Mouse (Mus musculus) thymus, postnatal 25 days (tissue): ENCODE measurements at regions not wholly inside any gene's neighbourhood (a gene's known extent, or its start where the extent isn't known, plus 50 kb on each side); places are given as distances from the start of the nearest gene placed in this dataset.

Source experiments
- DNase-seq: peaks from one replicate; pipeline ENCODE4 v3.0.0; 2022

DNA sequence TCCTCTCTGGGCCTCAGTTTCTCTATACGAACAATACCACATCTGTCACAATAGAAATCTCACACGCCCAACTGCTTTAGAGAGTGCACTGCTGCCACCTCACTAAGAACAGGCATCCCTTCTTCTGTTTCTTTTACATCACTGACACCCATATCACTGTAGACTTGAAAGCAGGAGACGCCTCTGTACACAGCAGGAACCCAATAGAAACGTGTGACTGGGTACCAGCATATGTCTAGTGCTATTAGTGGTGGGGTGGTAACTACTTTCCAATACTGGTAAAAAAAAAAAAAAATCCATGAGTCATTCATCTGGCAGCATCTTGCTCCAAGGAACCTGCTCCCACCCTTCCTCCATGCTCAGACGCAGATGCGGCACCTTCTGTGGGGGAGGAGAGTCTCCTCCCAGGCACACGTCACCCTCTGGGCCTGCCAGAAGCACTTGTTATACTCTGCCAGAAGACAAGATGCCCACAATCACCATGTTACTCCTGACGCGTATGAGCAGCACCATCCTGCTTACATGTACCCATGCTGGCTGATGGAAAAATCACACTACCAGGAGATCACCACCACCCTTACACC is 151.3 kb upstream of the Plxna4 start:
- no peak for DNase-seq

DNA sequence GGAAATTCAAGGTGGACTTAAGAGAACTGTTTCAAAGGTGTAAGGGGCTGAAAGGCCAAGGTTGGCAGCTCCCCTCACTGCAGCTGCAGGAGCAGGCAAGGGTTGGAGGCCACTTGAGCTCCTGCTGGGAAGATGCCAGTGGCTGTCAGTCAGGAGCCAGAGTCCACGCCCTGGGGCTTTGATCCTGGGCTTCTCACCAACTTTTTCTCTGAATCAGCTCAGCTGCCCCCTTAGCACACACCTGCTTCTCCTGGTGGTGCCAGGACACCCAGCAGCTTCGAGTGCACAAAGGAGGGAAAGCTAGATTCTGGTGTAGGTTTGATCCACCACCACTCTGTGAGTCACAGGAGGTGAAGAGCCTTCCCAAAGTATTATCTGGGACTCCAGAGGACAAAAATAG is 140.7 kb upstream of the Plxna4 start:
- DNase-seq, result no peak

DNA sequence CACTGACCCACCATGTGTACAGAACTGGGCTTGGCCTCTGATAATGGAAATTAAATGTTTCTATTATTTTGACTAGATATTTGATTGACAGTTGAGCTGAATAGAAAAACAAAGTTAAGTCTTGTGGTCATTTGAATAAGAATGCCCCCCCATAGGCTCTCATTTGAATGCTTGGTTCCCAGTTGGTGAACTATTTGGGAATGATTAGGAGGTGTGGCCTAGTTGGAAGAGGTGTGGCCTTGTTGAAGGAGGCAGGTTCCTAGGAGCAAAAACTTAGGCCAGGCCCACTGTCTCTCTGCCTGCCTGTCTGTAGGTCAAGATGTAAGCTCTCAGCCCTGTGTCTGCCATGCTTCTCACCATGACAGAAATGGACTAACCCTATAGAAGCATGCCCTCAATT is 138.6 kb upstream of the Plxna4 start:
- no peak for DNase-seq

DNA sequence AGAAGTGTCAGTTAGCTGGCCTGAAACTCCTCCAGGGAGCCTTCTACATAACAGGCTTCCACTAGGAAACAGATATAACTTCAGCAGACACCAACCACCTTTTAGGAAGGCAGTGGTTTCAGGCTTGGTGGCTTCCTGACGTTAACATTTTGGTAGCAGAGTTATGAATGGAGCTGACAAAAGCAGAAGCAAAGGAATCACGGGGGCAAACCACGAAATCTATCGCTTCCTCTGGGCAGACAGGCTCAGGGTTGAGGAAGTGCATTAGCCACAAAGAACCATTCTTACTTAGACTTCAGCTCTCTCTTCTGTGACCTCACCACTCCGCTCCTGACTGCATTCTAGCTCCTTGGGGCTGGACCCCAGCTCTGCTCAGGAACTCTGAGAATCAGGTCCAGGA is 129.9 kb upstream of the Plxna4 start:
- no peak for DNase-seq

DNA sequence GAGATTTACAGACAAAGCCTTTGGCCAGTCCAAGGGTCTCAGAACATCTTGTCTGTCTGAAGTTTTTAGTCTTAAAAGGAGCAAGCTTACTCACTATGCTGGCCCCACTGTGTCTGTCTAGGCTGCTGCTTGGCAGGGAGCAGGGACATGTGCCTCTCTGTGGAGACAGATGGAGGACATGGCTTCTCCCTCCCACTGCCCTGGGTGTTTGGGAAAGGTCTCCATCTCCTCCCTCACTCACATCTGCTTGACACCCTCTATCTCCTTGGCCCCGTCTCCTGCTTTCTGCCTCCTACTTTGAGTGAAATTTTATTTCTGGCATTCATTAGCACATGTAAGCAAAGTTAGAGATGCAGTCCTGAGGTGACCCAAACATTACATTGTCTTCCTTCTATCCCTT is 127.1 kb upstream of the Plxna4 start:
- no peak for DNase-seq

DNA sequence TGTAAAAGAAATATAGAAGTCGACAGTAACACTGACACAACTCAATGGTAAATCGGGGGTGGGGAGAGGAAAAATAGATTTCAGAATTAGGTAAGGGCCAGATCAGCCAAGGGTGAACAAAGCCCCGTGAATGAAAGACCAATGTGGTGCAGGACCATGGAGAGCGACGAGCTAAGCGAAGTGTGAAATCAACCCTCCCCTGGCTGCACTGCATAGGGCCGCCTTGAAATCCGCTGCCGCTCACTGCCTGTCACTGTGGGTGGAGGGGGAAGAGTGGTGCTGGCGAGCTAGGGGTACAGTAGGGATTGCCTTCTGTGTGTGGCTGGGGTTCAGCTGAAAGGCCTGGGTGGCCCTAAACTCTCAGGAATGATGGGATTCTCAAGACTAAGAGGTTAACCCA is 122.2 kb upstream of the Plxna4 start:
- DNase-seq, result peak; percentile 26

DNA sequence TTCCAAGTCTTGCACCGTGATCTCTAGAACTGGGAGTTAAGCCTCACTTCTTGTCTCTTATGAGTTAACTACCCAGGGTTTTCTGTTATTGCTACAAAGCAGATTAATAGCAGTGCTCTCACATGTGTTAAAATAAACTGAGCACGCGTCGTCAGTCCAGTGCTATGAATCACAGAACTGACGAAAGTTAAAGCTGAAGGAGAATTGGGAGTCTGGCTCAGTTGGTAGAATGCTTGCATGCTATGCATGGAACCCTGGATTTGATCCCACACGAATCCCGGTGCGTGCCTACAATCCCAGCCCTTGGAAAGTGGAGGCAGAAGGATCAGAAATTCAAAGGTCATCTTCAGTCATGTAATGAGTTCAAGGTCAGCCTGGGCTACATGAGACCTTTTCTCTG is 121.6 kb upstream of the Plxna4 start:
- no peak for DNase-seq

DNA sequence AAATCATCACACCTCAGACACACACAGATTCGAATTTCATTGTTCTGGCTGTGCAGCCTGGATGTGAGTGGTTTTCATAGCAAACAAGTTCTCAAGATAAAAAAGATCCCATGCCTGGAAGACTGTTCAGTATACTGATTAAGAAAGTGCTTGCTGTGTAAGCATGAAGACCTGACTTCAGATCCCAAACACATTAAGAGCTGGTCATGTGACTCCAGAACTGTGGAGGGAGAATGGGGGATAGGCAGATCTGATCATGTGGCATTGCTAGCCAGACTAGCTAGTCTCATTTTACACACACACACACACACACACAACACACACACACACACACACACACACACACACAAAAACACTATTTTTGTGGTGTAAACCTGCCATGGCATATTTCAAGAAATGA is 119.4 kb upstream of the Plxna4 start:
- no peak for DNase-seq

DNA sequence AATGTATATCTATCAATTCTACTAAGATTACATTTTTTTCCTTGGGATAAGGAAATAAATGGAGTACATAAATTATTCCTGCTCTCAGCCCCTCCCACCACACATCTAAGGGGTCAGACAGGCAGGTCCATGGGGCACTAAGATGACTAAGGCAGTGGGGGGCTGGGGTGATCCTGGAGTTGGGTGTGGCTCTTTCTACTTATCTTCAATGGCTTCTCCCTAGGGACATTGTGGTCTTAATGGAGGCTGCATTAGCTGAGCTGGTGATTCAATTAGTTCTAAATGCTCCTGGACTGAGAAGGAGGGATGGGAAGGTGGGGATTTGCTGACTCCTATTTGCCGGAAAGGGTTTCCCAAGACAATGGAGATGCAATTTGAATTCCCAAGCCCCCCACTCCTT is 118.4 kb upstream of the Plxna4 start:
- no peak for DNase-seq

DNA sequence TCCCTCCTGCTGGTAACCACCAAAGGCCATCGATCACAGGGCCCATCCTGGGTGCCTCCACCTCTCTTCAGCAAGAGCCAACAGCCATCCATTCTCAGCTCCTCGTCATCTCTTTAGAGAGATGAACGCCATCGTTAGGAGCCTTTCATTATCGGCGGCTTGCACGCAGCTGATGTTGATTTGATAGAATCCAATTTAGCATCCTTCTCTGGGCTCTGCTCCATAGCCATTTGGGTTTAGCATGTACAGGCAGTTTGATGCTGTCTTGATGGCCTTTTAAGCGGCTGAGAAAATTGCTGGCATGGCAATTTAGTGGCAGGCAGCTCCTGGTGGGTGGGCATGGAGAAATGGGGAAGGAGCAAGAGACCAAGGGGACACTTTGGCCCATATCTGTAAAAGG is 115.5 kb upstream of the Plxna4 start:
- DNase-seq, result no peak

DNA sequence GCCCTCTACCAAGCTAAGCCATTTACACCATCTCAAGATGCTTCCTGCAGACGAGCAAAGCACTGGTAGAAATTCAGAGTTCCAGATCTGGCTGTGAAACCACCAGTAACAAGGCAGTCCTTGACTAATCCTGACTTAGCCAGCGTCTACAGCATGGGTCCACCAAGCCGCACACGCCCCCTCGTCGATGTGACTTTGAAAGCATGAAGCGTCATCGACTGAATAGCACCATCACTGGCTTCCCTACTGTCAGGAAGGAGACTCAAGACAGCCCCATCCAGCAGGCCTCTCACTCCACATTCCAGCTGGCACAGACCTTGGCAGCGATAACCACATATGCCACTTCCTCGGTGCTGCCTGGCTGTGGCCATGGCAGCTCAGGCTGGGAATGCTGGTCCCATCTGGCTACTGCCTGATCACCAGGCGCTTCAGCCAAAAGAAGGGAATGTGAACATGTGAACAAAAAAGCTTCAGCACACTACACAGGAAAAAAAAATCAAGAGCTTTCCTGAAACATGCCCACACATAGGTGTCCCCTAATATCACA is 114.3 kb upstream of the Plxna4 start:
- DNase-seq, result no peak

DNA sequence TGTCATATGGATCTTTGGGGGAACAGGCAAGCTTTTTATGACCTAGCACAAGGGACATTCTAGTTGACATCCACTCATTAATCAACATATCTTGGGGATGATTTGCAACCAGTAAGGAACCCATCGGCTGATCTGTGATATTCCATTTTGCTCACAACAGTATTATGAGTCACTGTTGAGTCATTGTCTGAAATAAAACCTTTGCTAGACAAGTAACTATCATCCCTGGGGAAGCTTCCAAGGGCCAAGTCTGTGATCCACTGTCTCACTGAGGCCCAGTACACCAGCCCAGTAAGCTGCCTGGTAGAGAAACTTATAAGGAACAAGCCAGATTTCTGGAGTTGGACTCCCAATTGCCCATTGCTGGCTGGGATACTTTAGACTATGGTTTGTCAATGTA is 111.8 kb upstream of the Plxna4 start:
- DNase-seq, result no peak

DNA sequence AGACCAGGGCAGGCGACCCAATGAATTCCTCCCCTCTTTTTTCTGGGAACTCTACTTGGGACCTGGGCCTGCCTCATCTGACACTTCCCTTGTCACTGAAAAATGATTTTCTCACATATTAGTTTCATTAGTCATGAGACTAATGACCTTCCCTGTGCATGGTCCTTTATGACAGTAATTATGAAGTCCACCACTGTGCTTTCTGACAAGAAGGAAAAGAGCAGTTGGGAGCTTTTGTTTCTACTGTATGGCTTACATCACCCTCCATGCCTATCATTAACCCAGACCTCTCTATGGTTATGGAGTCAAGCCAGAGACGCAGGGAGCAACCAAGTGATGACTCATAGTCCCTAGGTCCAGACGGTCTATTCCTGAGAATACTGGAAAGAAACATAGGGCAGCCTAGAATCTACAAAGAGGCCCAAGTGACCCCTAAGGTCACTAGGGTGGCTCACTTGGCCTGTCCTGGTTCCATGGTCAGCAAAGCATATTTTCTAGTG is 109.8 kb upstream of the Plxna4 start:
- no peak for DNase-seq

DNA sequence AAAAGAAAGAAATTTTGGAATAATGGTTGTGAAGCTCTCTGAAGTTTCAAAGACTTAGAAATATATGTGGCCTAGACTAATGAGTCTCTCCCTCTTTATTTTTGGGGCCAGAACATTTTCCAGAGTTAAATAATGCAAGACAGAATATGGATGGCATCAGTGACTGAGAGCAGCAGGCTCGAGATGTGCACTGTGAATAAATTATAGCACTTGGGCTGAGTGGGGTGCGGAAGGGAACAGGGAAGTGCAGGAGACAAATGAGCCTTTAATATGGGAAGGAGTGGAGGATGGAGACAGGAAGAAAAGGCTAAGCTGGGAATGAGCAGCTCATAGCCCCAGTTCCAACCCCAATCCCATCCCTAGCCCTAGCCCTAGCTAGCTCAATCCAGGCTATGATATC is 108.0 kb upstream of the Plxna4 start:
- DNase-seq, result no peak

DNA sequence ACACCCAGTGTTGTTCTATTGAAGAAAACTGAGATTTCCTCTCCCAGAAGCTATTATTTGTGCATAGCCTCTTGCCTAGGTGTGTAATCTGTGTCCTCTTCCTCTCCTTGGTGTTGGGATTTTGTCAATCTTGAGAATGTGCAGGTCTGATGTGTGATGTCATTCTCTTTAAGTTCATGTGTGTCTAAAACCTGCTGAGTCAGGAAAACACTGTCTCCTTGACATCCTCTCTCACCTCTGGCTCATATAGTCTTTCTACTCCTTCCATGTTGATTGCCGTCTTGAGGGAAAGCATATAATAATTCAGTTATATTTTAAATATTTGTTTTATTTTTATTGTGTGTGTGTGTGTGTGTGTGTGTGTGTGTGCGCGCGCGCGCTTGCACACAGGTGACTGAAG is 84.6 kb upstream of the Plxna4 start:
- no peak for DNase-seq

DNA sequence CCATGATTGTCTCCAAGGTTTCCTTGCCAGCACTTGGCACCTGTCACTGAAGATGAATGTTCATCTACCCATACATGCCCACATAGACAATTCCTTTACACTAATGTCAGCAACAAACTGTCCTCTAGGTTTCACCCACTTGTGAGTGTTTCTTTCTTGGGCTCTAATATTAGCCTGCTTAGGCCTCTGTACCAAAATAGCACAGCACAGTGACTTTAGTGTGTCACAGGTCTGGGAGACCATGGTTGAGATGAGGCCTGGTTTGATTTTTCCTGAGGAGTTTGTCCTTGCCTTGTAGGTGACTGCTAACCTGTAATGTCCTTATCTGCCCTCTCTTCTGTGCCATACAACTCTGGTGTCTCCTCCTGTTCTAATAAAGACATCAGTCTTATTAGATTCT is 71.8 kb upstream of the Plxna4 start:
- DNase-seq, result no peak

DNA sequence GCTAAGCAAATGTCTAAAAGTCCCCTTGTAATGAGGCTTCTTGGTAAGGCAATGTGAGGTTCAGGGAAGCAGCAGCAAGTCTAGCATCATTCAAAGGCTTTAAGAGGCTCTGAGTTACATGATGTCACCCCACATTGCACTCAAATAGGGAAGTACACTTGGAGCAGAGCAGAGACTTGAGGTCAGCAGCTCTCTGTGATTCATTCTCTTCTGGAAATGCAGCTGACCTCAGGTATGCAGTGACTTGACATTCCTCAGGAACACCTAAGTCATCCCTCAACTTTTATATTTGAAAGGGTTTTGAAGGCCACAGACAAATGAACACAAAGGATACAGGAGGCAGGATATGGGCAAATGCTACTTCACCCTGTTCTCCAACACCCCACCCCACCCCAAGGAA is 69.4 kb upstream of the Plxna4 start:
- DNase-seq, result no peak

DNA sequence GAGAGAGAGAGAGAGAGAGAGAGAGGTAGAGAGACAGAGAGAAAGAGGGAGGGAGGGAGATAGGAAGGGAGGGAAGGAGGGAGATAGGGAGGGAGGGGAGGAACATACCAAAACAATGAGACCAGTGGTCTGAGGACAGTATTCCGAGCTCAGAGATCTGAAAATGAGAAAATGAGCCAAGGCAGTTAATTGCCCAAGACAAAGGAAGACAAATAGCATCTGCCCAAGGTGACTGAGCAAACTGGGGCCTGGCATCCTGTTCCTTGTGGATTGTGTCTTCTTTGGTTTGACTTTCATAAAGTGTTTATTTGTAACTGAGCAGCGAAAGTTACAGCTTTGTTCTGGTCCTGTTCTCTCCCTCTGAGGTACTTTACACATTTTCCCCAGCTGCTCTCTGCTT is 66.2 kb upstream of the Plxna4 start:
- DNase-seq, result no peak

DNA sequence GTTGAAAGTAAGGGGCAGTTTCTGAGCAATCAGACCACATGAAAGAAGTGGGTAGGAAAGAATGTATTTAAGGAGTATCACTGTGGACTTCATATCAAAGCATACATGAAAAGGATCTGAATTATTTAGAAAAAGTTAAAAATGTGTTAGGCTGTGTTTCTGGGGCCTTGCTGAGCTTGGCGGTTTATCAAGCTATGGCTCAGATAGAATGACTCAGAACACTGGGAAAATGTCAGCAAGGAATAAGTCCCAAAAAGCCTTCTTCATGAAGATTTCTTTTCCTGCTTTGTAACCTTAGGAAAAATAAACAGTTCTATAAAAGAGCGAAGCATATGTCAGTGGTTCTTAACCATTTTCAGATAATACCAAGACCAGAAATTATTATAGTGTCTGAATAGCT is 56.0 kb upstream of the Plxna4 start:
- DNase-seq, result no peak

DNA sequence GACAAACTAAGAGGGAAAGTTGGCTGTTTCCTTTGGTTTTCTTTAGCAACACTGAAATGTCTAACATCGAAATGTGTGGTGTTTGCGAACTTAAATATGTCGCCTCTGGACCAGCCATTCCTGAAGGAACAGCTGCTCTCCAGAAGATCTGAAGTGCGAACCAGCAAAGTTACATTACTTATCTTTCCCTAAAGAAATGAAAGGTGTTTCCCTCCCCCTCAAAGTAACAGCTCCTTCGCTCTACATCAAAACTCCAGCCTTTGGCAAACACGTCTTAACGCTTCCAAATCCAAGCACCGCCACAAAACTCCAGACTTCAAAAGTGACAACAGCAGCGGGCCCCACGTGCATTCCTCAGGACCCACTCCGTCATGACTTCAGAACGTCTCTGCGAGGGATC is 50.9 kb upstream of the Plxna4 start:
- no peak for DNase-seq
